Mouse (Mus musculus) heart, embryonic 12.5 days (tissue): ENCODE data around the gene 4921509C19Rik. TPM values are rescaled to one million over a fixed set of nuclear protein-coding genes. Genes with fewer than 3 reads are reported as not detected.
"Not testable (repeated sequence)": the region's sequence is repeated elsewhere in the genome, so short reads cannot be mapped to it uniquely, and the experiment has no call there.

ENCODE experiments used
- ATAC-seq: fragments of 200-750 bp; cut with Nextera tagmentation; 2 replicates; pipeline ENCODE4 v1.8.0; 2017; ENCODE audit warnings: moderate TSS enrichment, moderate library complexity; ENCODE audit not compliant: insufficient number of reproducible peaks, low FRiP score
- H3K27ac ChIP-seq: fragments of 300-500 bp; sonication (generic); 2 replicates; pipeline ENCODE4 v1.5.1; 2016; ENCODE audit warnings: mild to moderate bottlenecking, moderate library complexity; ENCODE audit not compliant: poor library complexity, severe bottlenecking
- H3K27me3 ChIP-seq: fragments of 300-500 bp; sonication (generic); replicated peaks from 2 replicates; pipeline ENCODE4 v1.6.1; 2016; ENCODE audit warnings: mild to moderate bottlenecking, moderate library complexity
- H3K36me3 ChIP-seq: fragments of 300-500 bp; sonication (generic); 2 replicates; pipeline ENCODE4 v1.6.1; 2016; ENCODE audit warnings: mild to moderate bottlenecking, moderate library complexity
- H3K4me1 ChIP-seq: fragments of 300-500 bp; sonication (generic); replicated peaks from 2 replicates; pipeline ENCODE4 v1.6.1; 2016; ENCODE audit warnings: mild to moderate bottlenecking
- H3K4me2 ChIP-seq: fragments of 300-500 bp; sonication (generic); 2 replicates; pipeline ENCODE4 v1.6.1; 2016; ENCODE audit warnings: mild to moderate bottlenecking, moderate library complexity
- H3K4me3 ChIP-seq: fragments of 300-500 bp; sonication (generic); 2 replicates; pipeline ENCODE4 v1.5.1; 2016; ENCODE audit warnings: mild to moderate bottlenecking
- H3K9ac ChIP-seq: fragments of 300-500 bp; sonication (generic); 2 replicates; pipeline ENCODE4 v1.6.1; 2016; ENCODE audit warnings: mild to moderate bottlenecking, moderate library complexity
- H3K9me3 ChIP-seq: fragments of 300-500 bp; sonication (generic); replicated peaks from 2 replicates; pipeline ENCODE4 v1.6.1; 2016; ENCODE audit warnings: mild to moderate bottlenecking, moderate library complexity
- WGBS: fragments of 180-500 bp; shearing (Covaris S2); methylation state at CpG from one replicate; pipeline ENCODE4 v1.1.7; 2016; 5-methylcytosine and 5-hydroxymethylcytosine counted together
- polyA plus RNA-seq: library from polyadenylated mRNA; unstranded; fragments of >200 nt; fragmentation: Nextera tagmentation; extraction: Ambion mirVana; gene quantifications from 2 replicates; pipeline ENCODE4 v1.2.1, GENCODE M21; 2016

The 4921509C19Rik gene
- not detected in 2 replicates for polyA plus RNA-seq

GRCm38 (mm10) chr2:151476053-151476452 lies at the start of gene 4921509C19Rik:
Gene 4921509C19Rik, minus strand, starts transcription at chr2:151476153.
- H3K36me3 ChIP-seq, H3K4me2 ChIP-seq, H3K27ac ChIP-seq, ATAC-seq, H3K4me3 ChIP-seq, H3K9ac ChIP-seq, H3K27me3 ChIP-seq, H3K4me1 ChIP-seq, H3K9me3 ChIP-seq: not testable (repeated sequence)
- WGBS: 70% methylated on average over 5 of the region's 5 CpGs

GRCm38 (mm10) chr2:151525520-151525919 lies 49.6 kb upstream of the 4921509C19Rik start:
- peaks cover 9% of the 10 kb centered on the region for H3K36me3 ChIP-seq
- H3K4me3 ChIP-seq: no peak overlapping the region
- H3K27me3 ChIP-seq: no peaks in the 10 kb centered on the region
- peaks cover 32% of the 10 kb centered on the region for H3K4me1 ChIP-seq
- no peak overlapping the region for H3K27ac ChIP-seq
- no peak overlapping the region for H3K4me2 ChIP-seq
- H3K9me3 ChIP-seq: no peaks in the 10 kb centered on the region
- H3K9ac ChIP-seq: no peak overlapping the region
- WGBS: 64% methylated on average over 2 of the region's 2 CpGs
- ATAC-seq: no peak

GRCm38 (mm10) chr2:151524324-151525041 lies 48.5 kb upstream of the 4921509C19Rik start:
- H3K27ac ChIP-seq: no peak overlapping the region
- H3K4me3 ChIP-seq: no peak overlapping the region
- WGBS: 11% methylated on average over 4 of the region's 4 CpGs
- no peak overlapping the region for H3K9ac ChIP-seq
- H3K9me3 ChIP-seq: no peaks in the 10 kb centered on the region
- no peak overlapping the region for H3K4me2 ChIP-seq
- ATAC-seq: peak; percentile 58
- H3K4me1 ChIP-seq: peaks cover 26% of the 10 kb centered on the region
- no peaks in the 10 kb centered on the region for H3K27me3 ChIP-seq
- H3K36me3 ChIP-seq: peaks cover 14% of the 10 kb centered on the region

GRCm38 (mm10) chr2:151519000-151519399 lies 43.0 kb upstream of the 4921509C19Rik start:
- Histone ChIP-seq H3K36me3 (peaks cover 44% of the 10 kb centered on the region), H3K4me2 (no peak overlapping the region), H3K27ac (no peak overlapping the region), H3K4me1 (peaks cover 2% of the 10 kb centered on the region; the same call in 1 of the 2 replicates), H3K27me3 (no peaks in the 10 kb centered on the region), H3K4me3 (no peak overlapping the region), H3K9ac (no peak overlapping the region), H3K9me3 (no peaks in the 10 kb centered on the region)
- WGBS: 86% methylated on average over 2 of the region's 2 CpGs
- no peak for ATAC-seq

GRCm38 (mm10) chr2:151513525-151514285 lies 37.8 kb upstream of the 4921509C19Rik start:
- H3K4me1 ChIP-seq: 0 out of 2 replicates have a peak, but pooled peaks cover 4% of the 10 kb centered on the region

GRCm38 (mm10) chr2:151512199-151512598 lies 36.2 kb upstream of the 4921509C19Rik start:
- Histone ChIP-seq H3K9ac (no peak overlapping the region), H3K9me3 (no peaks in the 10 kb centered on the region), H3K36me3 (peaks cover 93% of the 10 kb centered on the region), H3K27me3 (no peaks in the 10 kb centered on the region), H3K4me2 (no peak overlapping the region), H3K4me3 (no peak overlapping the region), H3K4me1 (0 out of 2 replicates have a peak, but pooled peaks cover 4% of the 10 kb centered on the region), H3K27ac (no peak overlapping the region)
- ATAC-seq: no peak

More at GRCm38 (mm10) chr2:151513525-151514285, 37.8 kb upstream of the 4921509C19Rik start:
- no peak overlapping the region for H3K9ac ChIP-seq
- H3K27ac ChIP-seq: no peak overlapping the region
- H3K4me3 ChIP-seq: no peak overlapping the region
- H3K9me3 ChIP-seq: no peaks in the 10 kb centered on the region
- H3K4me2 ChIP-seq: no peak overlapping the region
- no peaks in the 10 kb centered on the region for H3K27me3 ChIP-seq
- no peak for ATAC-seq
- H3K36me3 ChIP-seq: peaks cover 80% of the 10 kb centered on the region
- WGBS: 69% methylated on average over 3 of the region's 3 CpGs

GRCm38 (mm10) chr2:151504226-151504625 lies 28.3 kb upstream of the 4921509C19Rik start:
- WGBS: 90% methylated on average over 4 of the region's 4 CpGs
- no peak for ATAC-seq
- Histone ChIP-seq H3K4me1 (no peaks in the 10 kb centered on the region), H3K4me2 (no peak overlapping the region), H3K36me3 (peaks cover 83% of the 10 kb centered on the region), H3K9ac (no peak overlapping the region), H3K27ac (no peak overlapping the region), H3K4me3 (no peak overlapping the region), H3K9me3 (no peaks in the 10 kb centered on the region), H3K27me3 (no peaks in the 10 kb centered on the region)

GRCm38 (mm10) chr2:151500442-151501007 lies 24.6 kb upstream of the 4921509C19Rik start:
- Histone ChIP-seq H3K27ac (no peak overlapping the region), H3K36me3 (peaks cover 73% of the 10 kb centered on the region), H3K4me1 (no peaks in the 10 kb centered on the region; the same call in 1 of the 2 replicates), H3K4me2 (no peak overlapping the region), H3K9ac (no peak overlapping the region), H3K27me3 (no peaks in the 10 kb centered on the region), H3K9me3 (no peaks in the 10 kb centered on the region), H3K4me3 (no peak overlapping the region)
- WGBS: 84% methylated on average over 6 of the region's 6 CpGs
- no peak for ATAC-seq

- H3K4me2 ChIP-seq: no peak overlapping the region
- ATAC-seq: no peak
- WGBS: 68% methylated on average over 3 of the region's 3 CpGs
- no peak overlapping the region for H3K27ac ChIP-seq
- H3K27me3 ChIP-seq: no peaks in the 10 kb centered on the region
- H3K36me3 ChIP-seq: peaks cover 54% of the 10 kb centered on the region
- no peaks in the 10 kb centered on the region for H3K9me3 ChIP-seq
- H3K9ac ChIP-seq: no peak overlapping the region
- no peak overlapping the region for H3K4me3 ChIP-seq
- peaks cover 8% of the 10 kb centered on the region for H3K4me1 ChIP-seq
Measured at GRCm38 (mm10) chr2:151498358-151498757, 22.4 kb upstream of the 4921509C19Rik start.

- Histone ChIP-seq H3K27ac (peak within 1 kb of the TSS; percentile 39), H3K4me3 (peak within 1 kb of the TSS; percentile 77), H3K9me3 (no peaks in the 10 kb centered on the region), H3K4me1 (peaks cover 8% of the 10 kb centered on the region), H3K9ac (peak within 1 kb of the TSS; percentile 91), H3K36me3 (peaks cover 24% of the 10 kb centered on the region), H3K27me3 (0 out of 2 replicates have a peak, but pooled peaks cover 8% of the 10 kb centered on the region), H3K4me2 (peak within 1 kb of the TSS; percentile 88)
- ATAC-seq: peak; percentile 99
- WGBS: under 1% methylated on average over 73 of the region's 73 CpGs
Measured at GRCm38 (mm10) chr2:151494035-151494803, 18.3 kb upstream of the 4921509C19Rik start, which contains the start of gene Nsfl1c. Gene Nsfl1c, plus strand, starts transcription at chr2:151494182.
